17 mouse cellular contexts compared by ENCODE assay signal in genomic region chr5:140871241-140871640, GRCm38 (mm10). TPM values are rescaled to one million over a fixed set of nuclear protein-coding genes. Genes with fewer than 3 reads are reported as not detected.
DNase-seq lines count a peak whose midpoint lies in the region; ATAC-seq lines count a peak whose summit lies in the region.
"Had no signal": no experiment of that assay in that cellular context is flagged by ENCODE, and none has a peak within 500 bp of the region (broad histone marks: within the 10 kb centered on the region; RNA-seq: fewer than 3 reads in every experiment).

No protein-coding gene starts in this region.

- H3K9me3 ChIP-seq in kidney, embryonic 14.5 days (ENCODE audit: control insufficient read depth, low read length) = no peaks in the 10 kb centered on the region
- H3K9me3 ChIP-seq: embryonic facial prominence, embryonic 15.5 days; forebrain, embryonic 13.5 days; limb, embryonic 15.5 days had no signal

- no peak overlapping the region for H3K27ac ChIP-seq in kidney, embryonic 14.5 days (ENCODE audit: low read depth, low read length)
- H3K27ac ChIP-seq: embryonic facial prominence, embryonic 15.5 days; forebrain, embryonic 13.5 days; kidney, postnatal 0 days; layer of hippocampus, adult 2 months; limb, embryonic 15.5 days had no signal

- ATAC-seq in kidney, embryonic 14.5 days (ENCODE audit: low FRiP score, low TSS enrichment) = 0 out of 2 replicates have a peak, but pooled peaks have one; percentile 26
- ATAC-seq: forebrain, embryonic 13.5 days; hindbrain, embryonic 16.5 days had no signal

- H3K4me3 ChIP-seq in kidney, embryonic 14.5 days (ENCODE audit: low read length) = no peak overlapping the region
- H3K4me3 ChIP-seq: embryonic facial prominence, embryonic 15.5 days; forebrain, embryonic 13.5 days; layer of hippocampus, adult 2 months; limb, embryonic 15.5 days had no signal

- 34% methylated on average over 6 of the region's 6 CpGs for WGBS in kidney, embryonic 14.5 days

- H3K27me3 ChIP-seq in kidney, embryonic 14.5 days (ENCODE audit: control insufficient read depth, insufficient read depth, low read length) = no peaks in the 10 kb centered on the region
- H3K27me3 ChIP-seq: embryonic facial prominence, embryonic 15.5 days; limb, embryonic 15.5 days had no signal

- H3K4me2 ChIP-seq in kidney, embryonic 14.5 days (replicated peaks; ENCODE audit: low read depth, low read length) = no peak overlapping the region
- H3K4me2 ChIP-seq: embryonic facial prominence, embryonic 15.5 days; forebrain, embryonic 13.5 days; heart, embryonic 11.5 days; limb, embryonic 15.5 days had no signal

- H3K9ac ChIP-seq in kidney, embryonic 14.5 days (ENCODE audit: low read depth, low read length) = no peak overlapping the region
- H3K9ac ChIP-seq: embryonic facial prominence, embryonic 15.5 days; forebrain, embryonic 13.5 days; limb, embryonic 15.5 days had no signal

- no peak for DNase-seq in kidney, postnatal 25 days
- peak; percentile 71 for DNase-seq in CD4-positive, CD25-positive, alpha-beta regulatory T cell, adult 2 months (ENCODE audit: low read depth, low spot score)
- peak; percentile 77 for DNase-seq in induced T-regulatory cell, adult 2 months (ENCODE audit: low read depth)
- peak; percentile 67 for DNase-seq in thymus, postnatal 14 days
- no peak for DNase-seq in layer of hippocampus, adult 8-10 months (ENCODE audit: low spot score in 2 of 2)
- no peak for DNase-seq in heart, adult 18-20 months
- DNase-seq: cerebellum, postnatal 10 days; lung, postnatal 36 days had no signal

- H3K4me1 ChIP-seq in kidney, embryonic 14.5 days (ENCODE audit: control insufficient read depth, insufficient read depth, low read length) = peaks cover 40% of the 10 kb centered on the region

- no peaks in the 10 kb centered on the region for H3K36me3 ChIP-seq in kidney, embryonic 14.5 days (ENCODE audit: control insufficient read depth, insufficient read depth, low read length)
- H3K36me3 ChIP-seq: embryonic facial prominence, embryonic 15.5 days; G1E; limb, embryonic 15.5 days had no signal

RNA-seq across cellular contexts. Expression of gene Gna12, which starts 41.0 kb away (rescaled TPM):
- 20.4 and 22.1 TPM in 2 replicates for polyA plus RNA-seq in kidney, embryonic 14.5 days (2014; fragmentation: Nextera tagmentation; extraction: Ambion mirVana)
- 100 to 1,000 TPM in 1 of 4 experiments, 10 to 100 TPM in 3; 84.5 to 102 (median 90.0) TPM for total RNA-seq in layer of hippocampus, adult 8-10 months (2022)
- 100 to 1,000 TPM; 126 to 130 TPM for total RNA-seq in heart, adult 18-20 months (2021)

Comparison
In these comparisons a context has a peak if more than half of its experiments do, and no peak if none do; other contexts are left out.
1. DNase-seq: peak in CD4-positive, CD25-positive, alpha-beta regulatory T cell, adult 2 months (single experiment), induced T-regulatory cell, adult 2 months (single experiment) and thymus, postnatal 14 days (single experiment); none in kidney, postnatal 25 days (0 of 2), layer of hippocampus, adult 8-10 months (0 of 2) and heart, adult 18-20 months (0 of 2).